Mouse (Mus musculus) adrenal gland, postnatal 10 days (tissue): ENCODE data around the gene Mfsd14a. TPM values are rescaled to one million over a fixed set of nuclear protein-coding genes. Genes with fewer than 3 reads are reported as not detected.

Source experiments
- DNase-seq: peaks from one replicate; pipeline ENCODE4 v3.0.0; 2021; ENCODE audit warnings: mixed read lengths
- total RNA-seq, 2 experiments: library from RNA; stranded (reverse); gene quantifications; 2 replicates each; pipeline ENCODE4 v1.2.3; 2021

Mfsd14a gene
- total RNA-seq, 2 experiments from 2014 or later: 44.3 to 47.9 TPM

GRCm38 (mm10) chr3:116653278-116653945 lies 9.1 kb downstream of the Mfsd14a start:
- DNase-seq: no peak

DNA sequence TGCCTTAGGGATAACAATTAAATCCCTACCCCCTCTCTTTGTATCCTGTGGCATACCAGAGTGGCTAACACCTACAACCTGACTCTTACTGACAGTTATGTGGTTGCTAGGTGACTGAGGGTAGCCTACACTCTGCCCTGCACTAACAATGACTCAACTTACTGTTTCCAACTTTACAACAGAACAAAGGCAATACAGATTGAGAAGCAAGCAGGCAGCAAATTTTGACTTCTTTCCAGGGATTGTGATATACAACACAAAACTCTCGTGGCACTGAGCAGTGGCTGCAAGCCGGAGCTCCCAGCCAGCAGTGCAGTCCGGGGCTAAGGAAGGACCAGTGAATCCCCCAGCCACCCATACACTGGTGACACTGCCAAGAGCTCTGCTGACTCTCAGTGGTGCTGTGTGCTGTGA lies 10.4 kb downstream of the Mfsd14a start:
- DNase-seq: no peak

DNA sequence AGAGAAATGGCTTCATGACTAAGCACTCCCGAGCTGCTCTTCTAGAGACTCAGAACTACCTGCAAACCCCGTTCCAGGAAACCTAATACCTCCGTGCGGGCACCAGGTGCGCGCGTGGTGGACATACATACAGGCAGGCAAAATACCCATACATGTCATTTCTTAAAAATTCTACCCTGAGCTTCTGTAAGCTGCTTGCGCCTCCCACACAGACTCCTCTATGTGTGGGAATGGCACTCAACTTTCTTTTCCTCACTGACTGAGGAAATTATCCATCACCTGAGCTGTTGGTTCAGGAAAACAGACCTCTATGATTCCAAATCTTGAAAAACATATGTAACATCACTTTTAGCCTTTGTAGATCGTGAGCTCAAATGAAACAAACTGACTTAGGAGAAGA lies 11.8 kb downstream of the Mfsd14a start:
- no peak for DNase-seq

- no peak for DNase-seq
These were observed 13.7 kb downstream of the Mfsd14a start for GRCm38 (mm10) chr3:116648805-116649204.

DNA sequence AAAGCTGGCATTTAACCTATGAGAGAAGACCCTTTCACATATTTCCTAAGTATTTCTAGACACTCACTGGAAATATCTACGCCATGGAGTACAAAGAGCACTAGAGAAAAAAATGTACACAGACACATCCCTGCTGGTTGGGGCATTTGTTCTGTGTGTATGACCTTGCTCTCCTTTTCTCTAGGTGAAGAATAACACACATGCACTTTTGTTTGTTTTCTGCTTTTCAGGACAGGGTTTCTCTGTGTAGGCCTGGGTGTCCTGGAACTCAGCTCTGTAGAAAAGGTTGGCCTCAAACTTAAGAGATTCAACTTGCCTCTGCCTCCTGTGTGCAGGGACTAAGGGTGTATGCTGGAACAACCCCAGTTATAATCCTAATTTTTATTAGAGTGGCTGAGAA lies 16.1 kb downstream of the Mfsd14a start:
- DNase-seq: no peak

- no peak for DNase-seq
These were observed 20.1 kb downstream of the Mfsd14a start for GRCm38 (mm10) chr3:116642373-116642772.

- DNase-seq: no peak
These were observed 20.6 kb downstream of the Mfsd14a start for GRCm38 (mm10) chr3:116641811-116642371.

GRCm38 (mm10) chr3:116640024-116640423 lies 22.5 kb downstream of the Mfsd14a start:
- DNase-seq: no peak

GRCm38 (mm10) chr3:116638572-116638971 lies 23.9 kb downstream of the Mfsd14a start:
- DNase-seq: no peak

GRCm38 (mm10) chr3:116637693-116638476 lies 24.6 kb downstream of the Mfsd14a start:
- DNase-seq: no peak

- DNase-seq: no peak
These were observed 26.7 kb downstream of the Mfsd14a start for GRCm38 (mm10) chr3:116635799-116636198.

GRCm38 (mm10) chr3:116634853-116635252 lies 27.6 kb downstream of the Mfsd14a start:
- DNase-seq: no peak

DNA sequence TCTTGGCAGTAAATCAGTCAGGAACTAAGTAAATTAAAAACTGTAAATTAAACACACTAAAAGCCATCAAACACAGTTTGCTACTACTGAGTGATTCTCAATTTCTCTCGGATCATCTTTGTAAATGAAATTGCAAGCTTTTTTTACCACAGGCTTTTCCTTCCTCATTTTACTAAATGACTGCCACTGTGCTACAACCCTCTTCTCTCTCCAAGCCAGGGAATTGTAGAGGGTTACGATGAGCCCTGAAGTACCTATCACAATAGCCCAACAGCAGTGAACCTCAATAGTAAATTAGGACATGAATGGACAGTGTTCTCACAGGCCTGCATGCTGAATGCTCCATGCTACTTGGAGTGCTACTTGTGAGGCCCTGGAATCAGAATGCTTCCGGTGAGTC lies 28.4 kb downstream of the Mfsd14a start:
- DNase-seq: no peak

GRCm38 (mm10) chr3:116632971-116633370 lies 29.5 kb downstream of the Mfsd14a start:
- DNase-seq: no peak

- no peak for DNase-seq
These were observed 31.0 kb downstream of the Mfsd14a start for GRCm38 (mm10) chr3:116631459-116631858.

- no peak for DNase-seq
These were observed 39.8 kb downstream of the Mfsd14a start for GRCm38 (mm10) chr3:116622641-116623040.

DNA sequence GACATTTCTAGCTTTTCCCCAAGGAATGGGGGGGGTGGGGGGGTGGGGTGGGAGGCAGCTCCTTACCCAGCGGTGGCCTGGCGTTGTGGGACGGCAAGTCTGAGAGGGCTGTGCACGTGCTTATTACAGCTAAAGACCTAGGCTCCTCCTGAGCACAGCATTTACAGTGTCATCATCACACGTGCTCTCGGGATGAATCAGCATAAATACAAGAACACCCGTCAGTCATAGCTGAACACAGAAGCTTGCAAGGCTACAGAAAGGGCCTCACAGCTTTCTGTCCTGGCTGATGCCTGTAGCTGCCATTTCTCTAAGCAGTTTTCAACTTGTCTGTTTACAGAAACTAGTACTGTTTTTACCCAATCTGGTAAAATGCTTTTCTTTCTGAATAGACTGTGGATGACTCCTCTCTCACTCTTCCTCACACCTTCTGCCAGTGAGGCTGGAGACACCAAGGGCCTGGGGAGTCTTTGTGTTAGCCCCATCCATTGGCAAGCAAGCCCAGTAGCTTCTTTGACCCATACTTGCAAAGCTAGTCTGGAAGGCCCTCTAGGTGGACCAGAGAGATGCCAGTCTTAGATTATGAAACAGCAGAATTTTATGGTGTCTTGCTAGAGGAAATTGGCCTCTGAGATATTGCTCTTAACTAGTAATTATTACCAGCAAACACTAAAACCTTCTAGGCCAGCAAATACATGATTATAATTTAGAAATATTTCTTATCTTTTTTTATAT lies 41.7 kb downstream of the Mfsd14a start:
- no peak for DNase-seq

- no peak for DNase-seq
These were observed 43.6 kb downstream of the Mfsd14a start for GRCm38 (mm10) chr3:116618855-116619254.

DNA sequence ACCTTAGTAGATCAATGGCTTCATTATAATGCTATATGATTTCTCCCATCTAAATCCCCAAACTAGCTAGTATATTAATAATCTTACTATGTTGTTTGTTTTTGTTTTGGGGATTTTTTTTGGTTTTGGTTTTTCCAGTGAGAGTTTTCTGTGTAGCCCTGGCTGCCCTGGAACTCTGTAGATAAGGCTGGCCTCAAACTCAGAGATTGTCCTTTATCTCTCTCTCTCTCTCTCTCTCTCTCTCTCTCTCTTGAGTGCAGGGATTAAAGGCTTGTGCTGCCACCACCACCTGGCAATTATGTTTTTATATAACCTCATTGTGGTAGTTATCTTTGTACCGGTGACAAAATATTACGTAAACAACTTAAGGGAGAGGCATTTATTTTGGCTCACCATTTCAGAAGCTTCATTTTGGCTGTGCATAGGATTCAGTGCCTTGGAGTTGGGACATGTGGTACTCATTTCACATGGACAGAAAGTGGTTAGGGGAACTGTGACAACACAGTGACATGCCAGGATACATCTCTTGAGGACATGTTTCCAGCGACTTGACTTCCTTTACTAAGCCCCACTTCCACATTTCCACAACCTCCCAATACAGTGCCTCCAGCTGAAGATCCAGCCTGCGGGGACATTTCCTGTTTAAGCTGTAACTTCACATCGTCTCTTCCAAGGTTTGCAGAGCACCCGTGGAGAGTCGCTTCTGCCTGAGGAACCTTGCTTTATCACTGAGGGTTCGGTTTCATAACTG lies 47.0 kb downstream of the Mfsd14a start:
- DNase-seq: no peak

DNA sequence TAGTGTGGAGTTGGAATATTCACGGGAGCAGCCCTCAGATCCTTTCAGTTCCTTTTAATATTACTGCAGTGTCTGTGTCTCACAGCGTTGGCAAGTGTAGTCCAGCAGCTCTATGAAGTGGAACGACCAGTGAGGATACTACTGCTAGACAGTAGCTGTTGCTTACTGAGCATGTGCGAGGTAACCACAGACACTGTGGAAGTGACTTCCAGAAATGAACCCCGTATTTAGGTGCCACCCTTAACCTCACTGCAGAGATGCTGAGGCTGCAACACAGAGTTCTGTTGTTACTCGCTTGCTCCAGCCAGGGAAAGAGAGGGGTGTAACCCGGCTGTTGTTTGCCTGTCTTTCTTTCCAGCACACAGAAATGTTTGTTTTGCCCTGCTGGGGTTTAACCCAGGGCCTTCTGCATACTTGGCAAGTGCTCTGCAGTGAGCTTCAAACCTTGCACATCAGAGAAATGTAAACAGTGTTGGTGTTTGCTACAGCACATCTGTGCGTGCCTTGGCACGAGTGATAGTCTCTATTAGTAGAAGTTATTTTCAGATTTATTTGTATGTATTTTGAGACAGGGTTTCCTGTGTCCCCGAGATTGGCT lies 48.1 kb downstream of the Mfsd14a start, which contains the start of gene Trmt13:
Gene Trmt13, minus strand, starts transcription at position 293 of the 598 bp plus-strand sequence.
- no peak for DNase-seq

- no peak for DNase-seq
These were observed 57.9 kb downstream of the Mfsd14a start for GRCm38 (mm10) chr3:116604570-116604969.
